10 mouse cellular contexts compared by ENCODE assay signal in genomic region chr11:22438441-22439066, GRCm38 (mm10).
DNase-seq lines count a peak whose midpoint lies in the region; ATAC-seq lines count a peak whose summit lies in the region.
"Had no signal": no experiment of that assay in that cellular context is flagged by ENCODE, and none has a peak within 500 bp of the region (broad histone marks: within the 10 kb centered on the region; RNA-seq: fewer than 3 reads in every experiment).

No protein-coding gene starts in this region.

- H3K27me3 ChIP-seq in kidney, embryonic 14.5 days (ENCODE audit: control insufficient read depth, insufficient read depth, low read length) = no peaks in the 10 kb centered on the region
- no peaks in the 10 kb centered on the region for H3K27me3 ChIP-seq in embryonic facial prominence, embryonic 10.5 days (replicated peaks; ENCODE audit: low read depth, poor library complexity, severe bottlenecking)
- H3K27me3 ChIP-seq: neural tube, embryonic 12.5 days had no signal

- H3K4me1 ChIP-seq in kidney, embryonic 14.5 days (ENCODE audit: control insufficient read depth, insufficient read depth, low read length) = 0 out of 2 replicates have a peak, but pooled peaks cover 7% of the 10 kb centered on the region
- H3K4me1 ChIP-seq in embryonic facial prominence, embryonic 10.5 days = no peaks in the 10 kb centered on the region
- H3K4me1 ChIP-seq: neural tube, embryonic 12.5 days had no signal

- H3K9ac ChIP-seq in kidney, embryonic 14.5 days (ENCODE audit: low read depth, low read length) = no peak overlapping the region
- H3K9ac ChIP-seq: neural tube, embryonic 12.5 days had no signal

- H3K9me3 ChIP-seq in kidney, embryonic 14.5 days (ENCODE audit: control insufficient read depth, low read length) = no peaks in the 10 kb centered on the region
- no peaks in the 10 kb centered on the region for H3K9me3 ChIP-seq in embryonic facial prominence, embryonic 10.5 days
- H3K9me3 ChIP-seq: neural tube, embryonic 12.5 days had no signal

- H3K27ac ChIP-seq in kidney, embryonic 14.5 days (ENCODE audit: low read depth, low read length) = no peak overlapping the region
- no peak overlapping the region for H3K27ac ChIP-seq in embryonic facial prominence, embryonic 10.5 days (replicated peaks)
- H3K27ac ChIP-seq: neural tube, embryonic 12.5 days had no signal

- 61% methylated on average over 2 of the region's 2 CpGs for WGBS in kidney, embryonic 14.5 days
- WGBS in embryonic facial prominence, embryonic 10.5 days = 83% methylated on average over 2 of the region's 2 CpGs

- ATAC-seq in kidney, embryonic 14.5 days (ENCODE audit: low FRiP score, low TSS enrichment) = peak; percentile 73; the same call in 1 of the 2 replicates

- no peak overlapping the region for H3K4me2 ChIP-seq in kidney, embryonic 14.5 days (replicated peaks; ENCODE audit: low read depth, low read length)
- H3K4me2 ChIP-seq: neural tube, embryonic 12.5 days had no signal

- intact Hi-C loops in heart, postnatal 14 days (cut with DNase I) = loop anchor here (5.0 kb wide), 2 partner anchors 179 to 211 kb away; no protein-coding TSS in a partner anchor

- H3K36me3 ChIP-seq in kidney, embryonic 14.5 days (ENCODE audit: control insufficient read depth, insufficient read depth, low read length) = no peaks in the 10 kb centered on the region
- H3K36me3 ChIP-seq in embryonic facial prominence, embryonic 10.5 days (replicated peaks) = no peaks in the 10 kb centered on the region
- H3K36me3 ChIP-seq: neural tube, embryonic 12.5 days had no signal

- DNase-seq in heart, adult 18-20 months = peak; percentile 34 to 44
- no peak for DNase-seq in heart, adult 8-10 months (ENCODE audit: low spot score)
- peak; percentile 19 to 44 for DNase-seq in heart, postnatal 14 days
- peak; percentile 20 for DNase-seq in lung, postnatal 14 days
- no peak for DNase-seq in embryonic facial prominence, embryonic 10.5 days (ENCODE audit: low spot score)
- no peak for DNase-seq in right cerebral cortex, postnatal 25 days
- no peak for DNase-seq in embryo, embryonic 9.5 days (ENCODE audit: extremely low spot score)
- DNase-seq: cerebellum, postnatal 36 days had no signal

- no peak overlapping the region for H3K4me3 ChIP-seq in kidney, embryonic 14.5 days (ENCODE audit: low read length)
- H3K4me3 ChIP-seq in embryonic facial prominence, embryonic 10.5 days = no peak overlapping the region
- H3K4me3 ChIP-seq: neural tube, embryonic 12.5 days had no signal

Comparison
In these comparisons a context has a peak if more than half of its experiments do, and no peak if none do; other contexts are left out.
1. DNase-seq: peak in heart, adult 18-20 months (2 of 2), heart, postnatal 14 days (2 of 2) and lung, postnatal 14 days (single experiment); none in heart, adult 8-10 months (single experiment), embryonic facial prominence, embryonic 10.5 days (single experiment), right cerebral cortex, postnatal 25 days (single experiment) and embryo, embryonic 9.5 days (single experiment).